Mouse (Mus musculus): ENCODE results near the gene Slc25a34.

- no peak for TF ChIP-seq TAL1 (IDR thresholded peaks at IDR 0.05; ENCODE audit: low read length)
- no peak for TF ChIP-seq GATA1 (IDR thresholded peaks at IDR 0.05; ENCODE audit: low read length)
These were observed 19.7 kb downstream of the Slc25a34 start for GRCm38 (mm10) chr4:141603921-141604320.
